In genomic region chr4:137882663-137883062, GRCm38 (mm10) we compare ENCODE assay signal across 11 mouse cellular contexts. TPM values are rescaled to one million over a fixed set of nuclear protein-coding genes. Genes with fewer than 3 reads are reported as not detected.
DNase-seq lines count a peak whose midpoint lies in the region; ATAC-seq and TF ChIP-seq lines count a peak whose summit lies in the region.
"Had no signal": no experiment of that assay in that cellular context is flagged by ENCODE, and none has a peak within 500 bp of the region (broad histone marks: within the 10 kb centered on the region; RNA-seq: fewer than 3 reads in every experiment).

No protein-coding gene starts in this region.

- no peak for ATAC-seq in kidney, embryonic 15.5 days (replicated peaks; ENCODE audit: low FRiP score)
- peak; percentile 64; the same call in 1 of the 2 replicates for ATAC-seq in limb, embryonic 14.5 days (ENCODE audit: low FRiP score, low read depth)
- no peak for ATAC-seq in liver, embryonic 12.5 days

- no peak overlapping the region for H3K4me2 ChIP-seq in kidney, embryonic 15.5 days
- no peak overlapping the region for H3K4me2 ChIP-seq in limb, embryonic 14.5 days (replicated peaks; ENCODE audit: low read depth, low read length, severe bottlenecking)
- H3K4me2 ChIP-seq in liver, embryonic 12.5 days = no peak overlapping the region

- H3K9ac ChIP-seq in kidney, embryonic 15.5 days = no peak overlapping the region
- peak overlapping the region; percentile 21; the same call in 1 of the 2 replicates for H3K9ac ChIP-seq in limb, embryonic 14.5 days (ENCODE audit: low read depth, low read length, severe bottlenecking)
- no peak overlapping the region for H3K9ac ChIP-seq in liver, embryonic 12.5 days

- DNase-seq in kidney, postnatal 25 days = no peak
- DNase-seq in MN1 (ENCODE audit: low spot score) = peak; percentile 59
- peak; percentile 66 for DNase-seq in gastrocnemius, postnatal 25 days
- no peak for DNase-seq in limb, embryonic 14.5 days (ENCODE audit: low spot score)
- no peak for DNase-seq in frontal cortex, postnatal 36 days (ENCODE audit: low spot score in 2 of 2)
- no peak for DNase-seq in frontal cortex, adult 2 months (ENCODE audit: extremely low spot score in 1 of 2, low spot score in 1 of 2)
- DNase-seq: adrenal gland, postnatal 25 days; kidney, adult 2 months; left cerebral cortex, postnatal 4 days had no signal

- 48% methylated on average over 9 of the region's 9 CpGs for whole genome bisulfite sequencing in kidney, embryonic 15.5 days
- WGBS in limb, embryonic 14.5 days = 42% methylated on average over 9 of the region's 9 CpGs
- WGBS in liver, embryonic 12.5 days (ENCODE audit: insufficient replicate concordance) = 86% methylated on average over 9 of the region's 9 CpGs

- TF ChIP-seq POLR2A in limb, embryonic 14.5 days (IDR thresholded peaks at IDR 0.05; ENCODE audit: borderline replicate concordance, extremely low read depth, insufficient read depth, insufficient read length) = no peak

- no peaks in the 10 kb centered on the region for H3K27me3 ChIP-seq in kidney, embryonic 15.5 days
- no peaks in the 10 kb centered on the region for H3K27me3 ChIP-seq in limb, embryonic 14.5 days (ENCODE audit: control insufficient read depth, insufficient read depth, low read length)
- no peaks in the 10 kb centered on the region for H3K27me3 ChIP-seq in liver, embryonic 12.5 days (replicated peaks)

- no peaks in the 10 kb centered on the region for H3K36me3 ChIP-seq in kidney, embryonic 15.5 days
- no peaks in the 10 kb centered on the region for H3K36me3 ChIP-seq in limb, embryonic 14.5 days (ENCODE audit: control insufficient read depth, insufficient read depth, low read length)
- no peaks in the 10 kb centered on the region for H3K36me3 ChIP-seq in liver, embryonic 12.5 days

- H3K27ac ChIP-seq in kidney, embryonic 15.5 days = peak overlapping the region; percentile 32; the same call in 1 of the 2 replicates
- H3K27ac ChIP-seq in limb, embryonic 14.5 days (replicated peaks; ENCODE audit: low read depth, low read length) = peak overlapping the region; percentile 53; the same call in 1 of the 2 replicates
- no peak overlapping the region for H3K27ac ChIP-seq in liver, embryonic 12.5 days

- no peak overlapping the region for H3K4me3 ChIP-seq in kidney, embryonic 15.5 days (replicated peaks)
- no peak overlapping the region for H3K4me3 ChIP-seq in limb, embryonic 14.5 days (replicated peaks; ENCODE audit: low read length)
- no peak overlapping the region for H3K4me3 ChIP-seq in liver, embryonic 12.5 days

- peaks cover 30% of the 10 kb centered on the region for H3K4me1 ChIP-seq in kidney, embryonic 15.5 days
- H3K4me1 ChIP-seq in limb, embryonic 14.5 days (ENCODE audit: control insufficient read depth, insufficient read depth, low read length) = peaks cover 15% of the 10 kb centered on the region
- H3K4me1 ChIP-seq in liver, embryonic 12.5 days = peaks cover 37% of the 10 kb centered on the region

- H3K9me3 ChIP-seq in kidney, embryonic 15.5 days (replicated peaks) = no peaks in the 10 kb centered on the region
- no peaks in the 10 kb centered on the region for H3K9me3 ChIP-seq in limb, embryonic 14.5 days (ENCODE audit: control insufficient read depth, low read length)
- no peaks in the 10 kb centered on the region for H3K9me3 ChIP-seq in liver, embryonic 12.5 days (replicated peaks)

RNA-seq across cellular contexts. Expression of gene Ece1, which starts 20.6 kb away (rescaled TPM):
- polyA plus RNA-seq in kidney, embryonic 15.5 days (2015; fragmentation: Nextera tagmentation; extraction: Ambion mirVana) = 53.7 and 58.5 TPM in 2 replicates
- total RNA-seq in gastrocnemius, postnatal 25 days (2021) = 10 to 100 TPM; 47.6 to 54.2 TPM
- 28.9 and 42.4 TPM in 2 replicates for polyA plus RNA-seq in limb, embryonic 14.5 days (2012; rRNA removed)
- 44.3 and 45.7 TPM in 2 replicates for polyA plus RNA-seq in limb, embryonic 14.5 days (2014; fragmentation: Nextera tagmentation; extraction: Ambion mirVana)
- 17.8 and 18.5 TPM in 2 replicates for polyA plus RNA-seq in liver, embryonic 12.5 days (2016; fragmentation: Nextera tagmentation; extraction: Ambion mirVana)
- polyA plus RNA-seq in frontal cortex, adult 2 months (2012; rRNA removed) = 24.6 and 29.5 TPM in 2 replicates

Comparison
In these comparisons a context has a peak if more than half of its experiments do, and no peak if none do; other contexts are left out.
1. DNase-seq: peak in MN1 (single experiment) and gastrocnemius, postnatal 25 days (single experiment); none in kidney, postnatal 25 days (0 of 2), limb, embryonic 14.5 days (single experiment), frontal cortex, postnatal 36 days (0 of 2) and frontal cortex, adult 2 months (0 of 2).